8 mouse cellular contexts compared by ENCODE assay signal in genomic region chr2:62664135-62664670, GRCm38 (mm10). TPM values are rescaled to one million over a fixed set of nuclear protein-coding genes. Genes with fewer than 3 reads are reported as not detected.
A peak's percentile ranks its signal among the peaks of the same experiment; 100 is the strongest.
DNase-seq lines count a peak whose midpoint lies in the region; ATAC-seq lines count a peak whose summit lies in the region.

TSS of gene Gca (plus strand) at chr2:62664285.

- ATAC-seq in intestine, embryonic 14.5 days (replicated peaks; ENCODE audit: low FRiP score, low TSS enrichment, low read depth), result peak; percentile 97
- peak; percentile 93 for ATAC-seq in megakaryocyte progenitor cell, adult 5-6 weeks (replicated peaks; ENCODE audit: poor library complexity)

- 0 out of 2 replicates have a peak within 1 kb of the TSS, but pooled peaks have one; percentile 4 for H3K27ac ChIP-seq in intestine, embryonic 14.5 days (ENCODE audit: low read depth)

- peak within 1 kb of the TSS; percentile 39 for H3K9ac ChIP-seq in intestine, embryonic 14.5 days (ENCODE audit: low read length)

- intact Hi-C loops in left cerebral cortex, postnatal 10 days (cut with DNase I), result no loop called here

- under 1% methylated on average over 43 of the region's 43 CpGs for WGBS in intestine, embryonic 14.5 days

- H3K4me2 ChIP-seq in intestine, embryonic 14.5 days (ENCODE audit: low read length), result peak within 1 kb of the TSS; percentile 81

- no peaks in the 10 kb centered on the region; the same call in 1 of the 2 replicates for H3K27me3 ChIP-seq in intestine, embryonic 14.5 days (replicated peaks; ENCODE audit: control insufficient read depth, insufficient read depth, low read length)

- no peaks in the 10 kb centered on the region for H3K9me3 ChIP-seq in intestine, embryonic 14.5 days (ENCODE audit: control insufficient read depth, low read length)

- peak; percentile 81 to 92 for DNase-seq in adrenal gland, adult (ENCODE audit: inconsistent age in 2 of 2, low spot score in 1 of 2)
- peak; percentile 86 for DNase-seq in embryo, embryonic 11 days
- DNase-seq in gastrocnemius, postnatal 25 days, result peak; percentile 69
- DNase-seq in intestine, embryonic 14.5 days (ENCODE audit: low spot score), result peak; percentile 87
- DNase-seq in left cerebral cortex, postnatal 10 days (ENCODE audit: extremely low spot score in 1 of 2, low spot score in 2 of 2), result peak; percentile 74 to 89
- peak; percentile 80 for DNase-seq in right cerebral cortex, postnatal 25 days
- peak; percentile 60 to 76 for DNase-seq in urinary bladder, postnatal 36 days (ENCODE audit: low spot score in 2 of 2)

- no peaks in the 10 kb centered on the region for H3K36me3 ChIP-seq in intestine, embryonic 14.5 days (ENCODE audit: control insufficient read depth, insufficient read depth, low read length)

- H3K4me3 ChIP-seq in intestine, embryonic 14.5 days (ENCODE audit: low read depth, low read length), result peak within 1 kb of the TSS; percentile 55

- no peaks in the 10 kb centered on the region for H3K4me1 ChIP-seq in intestine, embryonic 14.5 days (replicated peaks; ENCODE audit: control insufficient read depth, insufficient read depth, low read length)

RNA-seq across cellular contexts. Expression of gene Gca, which starts in this region (rescaled TPM):
- 1 to 10 TPM; 2.9 to 3.4 TPM for total RNA-seq in gastrocnemius, postnatal 25 days (2021)
- polyA plus RNA-seq in intestine, embryonic 14.5 days (2014; fragmentation: Nextera tagmentation; extraction: Ambion mirVana), result 8.8 and 12.2 TPM in 2 replicates
- 1 to 10 TPM; 8.9 to 9.9 TPM for total RNA-seq in left cerebral cortex, postnatal 10 days (2021)
- total RNA-seq in megakaryocyte progenitor cell, adult 5-6 weeks (2015), result 46.7 and 52.3 TPM in 2 replicates
- total RNA-seq in megakaryocyte progenitor cell, adult 5-6 weeks (2017), result 17.3 and 28.6 TPM in 2 replicates

Comparison
In these comparisons a context has a peak if more than half of its experiments do, and no peak if none do; other contexts are left out.
1. Peak in every context shown above with its lines: DNase-seq, ATAC-seq, H3K4me3 ChIP-seq and H3K27ac ChIP-seq.